Mouse (Mus musculus) kidney, adult 9 months (tissue): ENCODE measurements around the gene Col4a2.

Experiments used
- DNase-seq: peaks from one replicate; pipeline ENCODE4 v3.0.0; 2022

Gene Col4a2

DNA sequence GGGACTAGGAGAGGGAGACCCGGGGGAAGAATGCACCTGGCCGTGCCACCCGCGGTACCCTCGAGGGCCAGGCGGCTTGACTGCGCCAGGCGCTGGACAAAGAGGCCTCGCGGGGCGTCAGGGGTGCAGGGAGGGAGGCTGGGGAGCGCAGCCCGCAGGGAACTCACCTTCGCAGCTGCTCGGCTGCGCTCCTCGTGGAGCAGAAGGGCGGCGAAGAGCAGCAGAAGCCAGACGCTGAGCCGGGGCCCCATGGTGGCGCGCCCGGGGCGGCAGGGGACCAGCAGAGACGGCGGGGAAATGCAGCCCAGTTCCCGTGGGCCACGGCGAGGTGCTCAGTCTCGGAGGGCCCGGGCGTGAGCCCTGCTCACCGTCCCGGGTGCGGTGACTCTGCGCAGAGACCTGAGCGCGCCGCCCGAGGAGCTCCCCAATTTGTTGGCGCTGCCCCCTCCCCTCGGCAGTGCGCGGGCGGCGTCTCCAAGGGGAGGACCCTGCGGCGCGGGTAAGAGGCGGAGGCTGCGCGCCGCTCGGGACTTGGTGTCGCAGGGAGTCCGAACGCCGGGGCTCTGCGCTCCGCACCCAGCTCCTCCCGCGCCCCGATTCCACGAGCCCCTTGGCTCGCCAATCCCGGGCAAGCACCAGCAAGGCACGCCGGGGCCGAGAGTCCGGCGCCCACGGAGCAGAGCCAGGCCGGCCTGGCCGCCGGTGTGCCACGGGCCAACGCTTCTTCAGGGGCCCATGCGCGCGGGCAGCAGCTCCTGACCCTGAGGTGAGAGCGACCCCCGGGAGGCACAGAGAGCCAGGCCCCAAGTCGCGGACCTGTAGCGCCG lies at the start of gene Col4a2, which contains the start of gene Col4a1:
TSS of gene Col4a2 (plus strand) at position 457 of the 827 bp plus-strand sequence.
TSS of gene Col4a1 (minus strand) at position 478 of the 827 bp plus-strand sequence.
- peak; percentile 71 for DNase-seq

GRCm38 (mm10) chr8:11263848-11264247 lies 48.8 kb upstream of the Col4a2 start:
- DNase-seq = no peak

- DNase-seq = no peak
Observed at GRCm38 (mm10) chr8:11265971-11266370, 46.6 kb upstream of the Col4a2 start.

DNA sequence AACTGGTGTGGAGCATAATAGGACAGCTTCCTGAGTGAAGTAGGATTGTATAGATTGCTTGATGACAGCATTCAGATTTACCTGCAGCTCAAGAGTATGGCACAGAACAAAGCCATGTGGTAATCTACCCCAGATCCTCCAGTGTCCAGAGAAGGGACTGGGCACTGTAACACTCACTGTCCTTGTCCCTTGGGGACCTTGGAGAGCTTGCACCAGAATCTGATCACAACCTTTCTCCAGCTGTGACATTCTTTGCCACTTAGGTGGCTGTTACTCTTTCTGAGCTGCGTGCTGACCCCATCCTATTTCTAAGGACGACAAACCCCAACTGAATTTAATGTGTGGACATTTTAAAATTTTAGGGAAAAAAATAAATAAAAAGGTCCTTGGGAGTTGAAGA lies 46.1 kb upstream of the Col4a2 start:
- no peak for DNase-seq

DNA sequence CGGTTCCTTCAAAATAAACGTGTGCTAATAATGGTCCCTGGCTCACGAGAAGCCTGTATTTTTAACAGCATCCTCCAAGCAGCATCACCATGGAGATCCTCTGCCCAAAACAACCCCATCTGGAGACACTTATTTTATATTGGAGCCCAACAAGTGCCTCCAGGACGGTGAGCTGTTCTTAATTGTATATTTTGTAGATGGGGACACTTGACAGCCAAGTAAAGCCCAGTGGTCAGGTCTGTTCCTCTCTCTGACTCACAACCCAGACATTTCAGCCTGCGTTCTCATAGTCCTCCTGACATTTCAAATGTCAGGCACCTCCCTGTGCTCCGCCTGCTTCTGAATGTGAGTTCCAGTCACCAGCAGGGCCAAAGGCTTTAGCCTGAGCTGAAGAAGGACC lies 43.9 kb upstream of the Col4a2 start:
- DNase-seq = no peak

DNA sequence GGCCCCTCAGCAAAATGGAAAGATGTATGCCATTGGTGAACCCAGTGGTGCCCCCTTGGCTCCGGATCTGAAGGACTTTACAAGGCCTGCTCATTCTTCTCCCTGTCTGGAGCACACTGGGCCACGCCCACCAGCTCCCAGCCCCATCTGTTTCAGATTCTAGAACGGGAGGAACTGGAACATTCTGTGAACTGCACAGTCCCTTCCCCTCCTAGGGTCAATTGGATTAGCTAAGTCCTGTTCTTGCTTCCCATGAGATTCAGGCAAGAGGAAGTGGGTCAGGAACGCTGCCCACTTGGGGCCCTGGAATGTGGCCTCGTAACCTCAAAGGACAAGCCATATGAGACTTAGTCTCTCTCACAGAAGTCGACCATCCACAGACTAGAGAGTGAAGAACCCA lies 41.8 kb upstream of the Col4a2 start:
- peak; percentile 73 for DNase-seq

DNA sequence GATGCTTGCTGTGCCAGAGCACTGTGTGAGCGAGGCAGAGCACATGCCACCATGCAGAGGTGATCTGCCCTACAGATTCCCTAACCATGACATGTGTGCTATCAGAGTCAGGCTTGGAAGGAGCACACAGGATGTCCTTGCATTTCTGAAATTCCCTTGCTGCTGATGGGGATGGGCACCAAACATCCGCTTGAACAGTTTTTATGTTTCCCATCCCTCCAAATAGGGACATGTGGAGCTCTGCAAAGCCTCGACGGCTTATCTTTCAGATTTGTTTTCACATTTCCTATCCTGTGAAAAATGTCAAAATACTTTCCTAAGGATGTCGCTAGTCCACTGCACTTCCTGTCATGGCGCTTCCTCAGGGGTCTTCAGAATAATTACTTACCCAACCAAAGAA lies 40.4 kb upstream of the Col4a2 start:
- peak; percentile 44 for DNase-seq

GRCm38 (mm10) chr8:11273506-11274158 lies 39.0 kb upstream of the Col4a2 start:
- no peak for DNase-seq

DNA sequence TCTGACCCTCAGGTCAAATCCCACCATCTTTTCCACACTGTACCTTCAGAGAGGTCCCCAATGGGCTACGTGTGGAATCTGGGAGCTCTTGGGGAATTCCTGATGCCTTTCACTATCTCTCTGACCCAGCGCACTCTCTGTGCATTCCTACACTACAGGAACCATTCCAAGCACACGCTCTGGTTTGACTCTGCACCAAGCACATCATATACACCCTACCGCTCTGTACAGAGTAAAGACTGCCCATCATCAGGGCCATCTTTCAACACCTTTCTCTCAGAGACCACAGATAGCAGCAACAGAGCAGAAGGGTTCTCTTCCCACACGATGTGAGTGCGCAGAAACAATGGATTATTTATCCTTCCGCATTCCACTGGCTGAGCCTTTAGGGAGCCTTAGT lies 38.2 kb upstream of the Col4a2 start:
- DNase-seq = no peak

GRCm38 (mm10) chr8:11276286-11276685 lies 36.3 kb upstream of the Col4a2 start:
- no peak for DNase-seq

DNA sequence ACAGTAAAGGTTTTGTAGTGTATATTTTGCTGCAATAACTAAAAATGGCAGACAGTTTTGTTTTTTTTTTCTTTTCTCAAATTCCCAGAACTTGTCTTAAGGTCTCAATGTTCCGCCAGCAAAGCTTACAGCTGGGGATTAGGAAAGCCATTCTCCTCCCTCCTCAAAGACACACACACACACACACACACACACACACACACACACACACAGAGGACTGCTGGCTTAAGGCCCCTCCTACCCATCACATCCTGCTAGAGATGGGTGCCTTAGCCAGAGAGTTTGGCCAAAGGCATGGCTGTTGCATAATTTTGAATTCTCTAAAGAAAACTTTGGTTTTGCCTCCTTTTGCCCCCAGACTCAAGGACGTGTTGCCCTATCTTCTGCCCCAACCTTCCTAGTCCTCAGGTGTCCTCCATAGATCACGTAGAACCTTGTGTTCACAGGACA lies 35.0 kb upstream of the Col4a2 start:
- DNase-seq = no peak

DNA sequence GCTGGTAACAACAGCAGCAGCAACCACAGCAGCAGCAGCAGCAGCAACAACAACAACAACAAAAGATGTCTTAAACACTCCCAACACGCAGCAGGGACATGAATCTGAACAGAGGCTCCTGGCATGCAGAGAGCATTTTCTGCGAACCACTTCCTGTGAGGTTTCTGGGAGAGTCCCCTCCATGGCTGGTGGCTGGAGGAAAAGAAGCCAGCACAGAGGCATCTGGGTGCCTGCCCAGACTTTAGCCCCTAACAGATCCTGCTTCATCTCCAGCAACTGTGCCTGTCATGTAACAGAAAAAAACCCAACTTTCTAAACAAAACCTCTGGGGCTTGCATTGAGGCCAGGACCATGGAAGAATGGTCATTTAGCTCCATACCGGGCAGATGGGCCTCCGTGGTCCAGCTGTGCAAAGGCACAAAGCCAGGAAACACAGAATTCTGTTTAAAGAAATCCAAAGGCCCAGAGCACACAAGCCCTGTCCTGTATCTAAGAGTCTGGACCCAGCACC lies 34.4 kb upstream of the Col4a2 start:
- DNase-seq = peak; percentile 52

GRCm38 (mm10) chr8:11279296-11279826 lies 33.2 kb upstream of the Col4a2 start:
- peak; percentile 96 for DNase-seq

- no peak for DNase-seq
Observed at GRCm38 (mm10) chr8:11280721-11281268, 31.8 kb upstream of the Col4a2 start.

DNA sequence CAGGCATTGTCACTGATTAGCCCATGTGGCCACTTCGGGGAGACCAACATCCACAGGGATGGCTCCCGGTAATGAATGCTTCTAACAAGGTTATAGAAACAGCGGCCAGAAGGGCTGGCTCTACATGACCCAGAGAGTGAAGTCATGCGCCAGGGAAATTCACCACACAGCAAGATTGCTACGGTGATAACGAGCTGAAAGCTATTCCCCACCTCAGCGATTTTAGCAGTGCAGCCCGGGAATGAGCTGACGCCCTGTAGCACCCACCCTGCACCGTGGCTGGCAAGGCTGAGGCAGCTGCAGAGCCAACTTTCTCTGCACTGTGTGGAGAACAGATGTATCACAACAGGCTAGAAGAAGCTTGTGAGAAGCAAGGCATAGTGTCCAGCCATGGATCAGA lies 30.5 kb upstream of the Col4a2 start:
- DNase-seq = peak; percentile 70

DNA sequence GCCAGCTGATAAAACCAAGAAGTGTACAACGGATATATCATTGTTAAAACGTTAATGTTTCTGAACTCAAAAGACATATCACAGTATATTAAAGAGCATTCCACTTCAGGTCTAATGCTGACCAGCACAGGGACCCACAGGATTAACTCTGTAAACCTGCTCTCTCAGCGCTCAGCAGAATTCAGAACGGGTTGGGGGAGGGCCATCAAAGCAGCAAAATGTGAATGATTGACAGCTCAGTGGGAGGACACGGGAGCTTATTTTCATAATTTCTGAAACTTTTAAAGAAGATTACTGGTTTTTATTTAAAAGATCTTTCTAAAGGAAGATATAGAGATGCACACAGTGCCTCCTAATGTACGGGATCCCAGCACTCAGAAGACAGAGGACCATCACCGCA lies 29.9 kb upstream of the Col4a2 start:
- peak; percentile 57 for DNase-seq

DNA sequence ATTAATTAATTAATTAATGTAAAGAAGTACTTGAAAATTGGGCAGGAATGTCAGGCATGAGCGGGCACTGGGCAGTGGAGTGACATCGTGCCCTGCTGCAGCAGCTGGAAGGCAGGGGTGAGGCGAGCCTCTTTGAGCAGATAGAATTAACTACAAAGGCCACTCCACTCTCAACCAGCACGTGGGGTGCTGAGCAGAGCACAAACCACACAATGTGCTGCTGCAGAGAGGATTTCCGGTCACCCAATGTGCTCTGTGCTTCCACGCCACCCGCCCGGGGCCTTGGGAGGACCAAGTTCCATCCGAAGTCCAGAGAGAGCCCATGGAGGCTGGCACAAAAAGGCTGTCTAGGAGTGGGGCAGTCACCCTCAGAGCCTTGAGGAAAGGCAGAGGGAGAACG lies 29.4 kb upstream of the Col4a2 start:
- DNase-seq = peak; percentile 85

- no peak for DNase-seq
Observed at GRCm38 (mm10) chr8:11285437-11285836, 27.2 kb upstream of the Col4a2 start.

DNA sequence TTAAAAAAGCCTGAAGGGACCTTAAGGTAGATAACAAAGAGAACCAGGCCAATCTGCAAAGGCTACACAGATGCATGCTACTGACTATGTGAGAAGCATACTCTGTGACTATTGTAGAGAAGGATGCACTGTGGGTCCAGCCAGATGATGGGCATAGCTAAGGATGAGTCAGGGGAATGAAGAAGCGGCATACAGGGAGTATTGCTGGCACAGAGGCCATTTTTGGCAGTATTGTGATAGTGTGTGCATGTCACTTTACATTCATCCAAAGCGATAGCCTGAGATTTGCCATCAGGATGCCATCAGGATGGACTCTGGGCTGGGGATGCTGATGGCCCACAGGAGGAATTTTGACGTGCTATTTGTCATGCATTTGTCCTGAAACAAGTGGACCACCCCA lies 25.5 kb upstream of the Col4a2 start:
- DNase-seq = no peak

DNA sequence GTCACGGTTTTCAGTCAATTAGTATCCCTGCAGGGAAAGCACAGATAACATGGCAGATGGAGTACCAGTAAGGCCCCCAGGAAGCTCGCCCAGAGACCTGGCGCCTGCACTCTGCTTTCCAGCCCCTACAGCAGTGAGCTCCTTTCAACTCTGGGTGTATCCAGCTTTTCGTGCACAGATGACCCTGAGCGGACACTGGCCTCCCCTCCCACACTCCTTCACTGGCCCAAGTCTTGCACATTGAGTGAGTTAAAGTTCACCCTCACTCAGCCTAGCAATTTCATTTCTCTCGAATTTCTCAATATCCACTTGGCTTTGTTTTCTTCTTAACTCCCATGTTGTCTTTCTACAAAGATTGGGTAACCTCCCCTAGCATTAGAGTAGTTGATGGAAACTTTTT lies 24.3 kb upstream of the Col4a2 start:
- no peak for DNase-seq

DNA sequence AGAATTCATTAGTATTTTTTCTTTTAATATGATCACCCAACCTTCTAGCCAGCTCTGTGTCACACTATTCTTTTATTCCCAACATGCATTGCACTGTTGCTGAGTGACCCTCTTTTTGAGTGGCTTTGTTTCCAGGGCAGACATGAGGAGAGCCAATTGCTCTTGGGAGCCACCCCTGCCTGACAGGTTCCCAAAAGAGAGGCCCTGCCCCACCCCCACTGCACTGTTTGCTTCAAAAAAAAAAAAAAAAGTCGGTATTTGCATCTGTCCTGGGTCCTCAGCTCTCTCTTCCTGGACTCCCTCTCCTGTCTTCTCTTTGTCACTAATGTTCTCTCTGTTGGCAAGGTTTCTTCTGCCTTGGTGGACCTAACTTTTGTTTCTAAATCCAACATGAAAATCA lies 22.1 kb upstream of the Col4a2 start:
- DNase-seq = no peak

- no peak for DNase-seq
Observed at GRCm38 (mm10) chr8:11292611-11293010, 20.0 kb upstream of the Col4a2 start.

DNA sequence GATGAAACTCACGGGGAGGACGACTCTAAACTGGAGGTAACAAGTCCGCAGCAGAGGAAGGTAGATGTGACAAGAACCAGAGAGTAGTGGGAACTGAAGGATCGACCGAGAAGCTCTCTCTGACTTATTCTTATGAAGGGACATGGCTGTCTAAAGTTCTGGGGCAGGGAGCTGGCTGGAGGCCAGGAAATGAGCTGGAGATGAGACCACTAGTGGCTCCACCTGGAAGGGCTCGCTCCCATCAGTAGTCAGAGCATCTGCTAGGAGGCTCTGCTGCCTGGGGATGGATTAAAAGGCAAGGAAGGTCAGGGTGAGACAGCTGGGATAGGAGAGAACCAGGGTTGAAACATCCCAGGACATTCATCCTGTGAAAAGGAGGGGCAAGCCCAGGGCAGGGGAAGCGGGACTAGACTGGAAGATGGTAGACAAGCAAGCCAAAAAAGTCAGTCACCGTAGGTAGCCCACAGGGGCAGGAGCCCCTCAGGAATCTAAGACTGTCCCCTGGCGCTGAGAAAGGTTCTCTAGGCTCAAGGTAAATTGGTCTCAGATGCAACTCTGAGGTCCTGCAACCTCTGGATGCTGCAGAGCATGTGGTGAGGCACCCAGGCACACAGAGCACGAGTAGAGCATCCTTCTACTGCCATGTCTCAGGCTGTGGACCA lies 16.2 kb upstream of the Col4a2 start:
- no peak for DNase-seq
